Mouse (Mus musculus) right cerebral cortex, postnatal 14 days (tissue): ENCODE results near the gene Mageb4.
"Not testable (repeated sequence)": the region's sequence is repeated elsewhere in the genome, so short reads cannot be mapped to it uniquely, and the experiment has no call there.

Experiments used
- DNase-seq: peaks from one replicate; pipeline ENCODE4 v3.0.0; 2022

The Mageb4 gene

DNA sequence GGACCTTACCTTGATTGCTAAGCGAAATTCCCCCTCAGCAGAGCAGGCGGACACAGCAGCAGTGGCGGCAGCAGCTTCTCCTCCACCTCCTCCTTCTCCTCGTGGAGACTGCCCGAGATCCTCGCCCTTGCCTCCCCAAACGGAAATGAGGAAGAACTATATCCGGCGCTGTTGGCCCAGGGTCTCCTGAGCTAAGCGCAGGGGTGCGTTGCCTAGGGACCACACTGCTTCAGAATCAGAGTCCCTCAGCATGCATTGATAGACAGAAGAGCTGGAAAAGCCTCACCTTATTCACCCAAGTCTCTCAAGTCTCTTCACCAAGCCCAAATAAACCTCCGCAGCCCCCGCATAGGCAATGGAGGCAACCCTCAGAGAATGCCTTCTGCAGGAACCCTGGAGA lies at the start of gene Mageb4:
Gene Mageb4, minus strand, starts transcription at position 101 of the 400 bp plus-strand sequence.
- DNase-seq, result not testable (repeated sequence)

GRCm38 (mm10) chrX:86284597-86284996 lies 20.3 kb downstream of the Mageb4 start:
- not testable (repeated sequence) for DNase-seq

- DNase-seq, result not testable (repeated sequence)
Measured at GRCm38 (mm10) chrX:86245950-86246349, 58.9 kb downstream of the Mageb4 start.

DNA sequence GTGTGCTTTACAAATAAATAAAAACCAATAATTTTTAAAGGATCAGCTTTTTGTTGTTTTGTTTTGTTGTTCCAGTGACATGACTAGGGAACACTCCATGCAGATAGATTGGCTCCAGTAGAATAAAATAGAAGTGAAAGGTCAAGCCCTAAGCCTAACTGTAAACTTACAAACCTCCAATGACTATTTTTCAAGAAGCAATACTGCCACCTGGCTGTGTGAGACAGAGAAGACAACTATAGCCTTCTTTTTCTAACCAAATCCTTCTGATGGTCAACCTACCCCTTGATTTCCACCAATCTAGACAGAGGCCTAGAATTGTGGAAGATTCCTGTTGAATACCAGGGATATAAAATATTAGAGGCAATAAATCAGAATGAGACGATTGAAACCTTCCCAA lies 67.6 kb downstream of the Mageb4 start:
- DNase-seq, result no peak
